Mouse (Mus musculus) heart, postnatal 36 days (tissue): ENCODE data around the gene Wfdc3. TPM values are rescaled to one million over a fixed set of nuclear protein-coding genes. Genes with fewer than 3 reads are reported as not detected.

Source experiments
- total RNA-seq, 2 experiments: library from RNA; stranded (reverse); gene quantifications; 2 replicates each; pipeline ENCODE4 v1.2.3; 2021

Gene Wfdc3
- total RNA-seq, 2 experiments from 2014 or later = not detected

Other genes with a start within 250 kb of the Wfdc3 start
- gene Pigt, start 248.4 kb downstream of the Wfdc3 start, total RNA-seq = 10 to 100 TPM; 34.2 to 35.6 TPM
- gene Wfdc2, start 183.5 kb downstream of the Wfdc3 start, total RNA-seq = 1 to 10 TPM; 1.0 to 1.2 TPM
- not detected for gene Spint3, start 172.5 kb downstream of the Wfdc3 start, total RNA-seq
- under 1 TPM in 1 of 2 experiments, not detected in 1; 0.53 TPM for gene Wfdc6a, start 160.5 kb downstream of the Wfdc3 start, total RNA-seq
- not detected for gene Eppin, start 152.3 kb downstream of the Wfdc3 start, total RNA-seq
- gene Wfdc6b, start 132.4 kb downstream of the Wfdc3 start, total RNA-seq = not detected
- gene Wfdc8, start 132.3 kb downstream of the Wfdc3 start, total RNA-seq = not detected
- not detected for gene Wfdc16, start 107.1 kb downstream of the Wfdc3 start, total RNA-seq
- gene Wfdc10, start 89.9 kb downstream of the Wfdc3 start, total RNA-seq = not detected
- gene Wfdc9, start 89.3 kb downstream of the Wfdc3 start, total RNA-seq = not detected
- not detected for gene Wfdc11, start 71.8 kb downstream of the Wfdc3 start, total RNA-seq
- not detected for gene Wfdc13, start 60.8 kb downstream of the Wfdc3 start, total RNA-seq
- not detected for gene Spint4, start 47.4 kb downstream of the Wfdc3 start, total RNA-seq
- not detected for gene Spint5, start 30.6 kb downstream of the Wfdc3 start, total RNA-seq
- 10 to 100 TPM; 22.8 to 29.3 TPM for gene Dnttip1, start 52 bp upstream of the Wfdc3 start, total RNA-seq
- gene Ube2c, start 24.0 kb upstream of the Wfdc3 start, total RNA-seq = 1 to 10 TPM; 2.5 to 3.1 TPM
- not detected for gene Tnnc2, start 34.0 kb upstream of the Wfdc3 start, total RNA-seq
- gene Snx21, start 39.9 kb upstream of the Wfdc3 start, total RNA-seq = 10 to 100 TPM; 23.4 to 29.0 TPM
- gene Acot8, start 59.0 kb upstream of the Wfdc3 start, total RNA-seq = 10 to 100 TPM; 10.4 to 13.0 TPM
- 1 to 10 TPM; 2.5 to 2.7 TPM for gene Zswim3, start 59.2 kb upstream of the Wfdc3 start, total RNA-seq
- gene Zswim1, start 76.8 kb upstream of the Wfdc3 start, total RNA-seq = 1 to 10 TPM; 4.2 to 4.5 TPM
- under 1 TPM; 0.46 to 0.78 TPM for gene Spata25, start 82.6 kb upstream of the Wfdc3 start, total RNA-seq
- gene Ctsa, start 86.9 kb upstream of the Wfdc3 start, total RNA-seq = 100 to 1,000 TPM; 103 to 106 TPM
- 10 to 100 TPM; 46.2 to 51.4 TPM for gene Neurl2, start 87.5 kb upstream of the Wfdc3 start, total RNA-seq
- 10 to 100 TPM; 40.3 to 46.3 TPM for gene Pltp, start 111.8 kb upstream of the Wfdc3 start, total RNA-seq
- 10 to 100 TPM; 34.1 to 34.5 TPM for gene Pcif1, start 133.4 kb upstream of the Wfdc3 start, total RNA-seq
- 10 to 100 TPM in 1 of 2 experiments, 1 to 10 TPM in 1; 8.5 to 10.0 TPM for gene Zfp335, start 165.8 kb upstream of the Wfdc3 start, total RNA-seq
- under 1 TPM; 0.87 to 0.97 TPM for gene Mmp9, start 194.8 kb upstream of the Wfdc3 start, total RNA-seq
- under 1 TPM; 0.33 to 0.87 TPM for gene Slc12a5, start 214.9 kb upstream of the Wfdc3 start, total RNA-seq